Mouse (Mus musculus) heart, adult 2 months (tissue): ENCODE measurements at regions not wholly inside any gene's neighbourhood (a gene's known extent, or its start where the extent isn't known, plus 50 kb on each side); places are given as distances from the start of the nearest gene placed in this dataset.

Experiments
- CTCF ChIP-seq: fragments of 200-600 bp; IDR thresholded peaks from 2 replicates; pipeline ENCODE4 v1.8.1; 2022; ENCODE audit warnings: antibody characterized with exemption, mild to moderate bottlenecking, moderate library complexity
- POLR2A ChIP-seq: fragments of 200-500 bp; IDR thresholded peaks from 2 replicates; pipeline ENCODE4 v1.6.1; 2011; ENCODE audit warnings: mild to moderate bottlenecking, low read depth, low read length, control low read depth; ENCODE audit not compliant: insufficient read depth

GRCm38 (mm10) chr4:26555690-26556089, 209.0 kb upstream of the Manea start:
- no peak for TF ChIP-seq CTCF
- TF ChIP-seq POLR2A, result no peak
